Mouse (Mus musculus): ENCODE results near the gene Il1b.

DNA sequence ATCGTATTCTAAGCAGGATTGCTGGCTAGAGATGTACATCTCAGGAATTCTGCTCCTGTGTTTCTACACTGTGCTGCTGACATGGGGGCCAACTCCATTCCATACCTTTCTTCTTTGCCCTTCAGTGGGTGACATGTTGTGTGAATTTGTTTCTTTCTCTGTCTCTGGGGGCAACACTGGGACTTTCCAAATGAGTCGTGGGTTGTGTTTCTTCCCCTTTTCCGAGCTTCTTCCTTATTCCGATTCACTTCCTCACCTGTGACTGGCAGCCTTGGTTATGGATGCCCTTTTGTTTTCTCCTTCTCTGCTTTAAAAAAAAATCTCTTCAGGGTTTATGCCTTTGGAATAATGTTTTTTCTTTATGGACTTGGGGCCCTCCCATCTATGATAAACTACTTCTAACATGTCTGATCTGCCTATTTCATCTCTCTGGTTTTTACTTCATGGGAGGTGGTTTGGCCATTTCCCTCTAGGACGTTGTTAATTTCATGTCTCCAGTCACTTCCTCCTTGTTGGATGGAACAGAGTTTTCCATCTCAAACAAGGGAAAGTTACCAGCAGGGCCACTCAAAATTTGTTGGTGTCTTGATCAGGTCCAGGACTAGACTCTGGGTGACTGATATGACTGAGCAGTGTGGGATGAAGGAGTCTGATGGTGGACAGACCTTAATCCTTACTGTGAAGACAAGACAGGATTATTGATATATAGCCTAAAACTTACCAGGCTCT is 10.0 kb upstream of the Il1b start:
- TF ChIP-seq CTCF (IDR thresholded peaks at IDR 0.05) (no peak), EP300 (IDR thresholded peaks at IDR 0.05; ENCODE audit: insufficient read depth, low read depth, low read length) (no peak), POLR2A (IDR thresholded peaks at IDR 0.05; ENCODE audit: insufficient read depth, low read depth, low read length) (no peak)
